Mouse (Mus musculus): ENCODE results near the gene Iyd. TPM values are rescaled to one million over a fixed set of nuclear protein-coding genes. Genes with fewer than 3 reads are reported as not detected.

The Iyd gene
- polyA plus RNA-seq, 1 experiment from 2014 or later = 0.67 TPM

DNA sequence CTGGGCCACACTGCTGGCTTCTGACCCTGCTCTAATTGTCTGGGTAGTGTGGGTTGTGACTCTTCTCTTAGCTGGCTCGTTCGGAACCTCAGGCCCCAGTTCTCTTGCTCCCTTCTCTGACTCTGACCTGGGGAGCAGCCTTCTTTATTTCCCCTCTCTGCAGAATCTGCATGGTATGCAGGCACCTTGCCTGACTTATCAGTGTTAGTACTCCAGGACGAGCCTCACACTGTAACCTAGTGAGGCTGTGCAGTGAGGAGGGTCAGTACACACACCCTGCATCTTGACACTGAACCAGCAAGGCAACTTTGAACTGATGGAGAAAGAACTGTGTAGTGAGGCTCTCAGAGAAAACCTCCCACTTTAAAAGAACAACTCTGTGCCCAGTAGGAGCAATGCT is 15.5 kb upstream of the Iyd start:
- H3K27me3 ChIP-seq (ENCODE audit: insufficient read depth, low read length) = no peaks in the 10 kb centered on the region
- no peak for TF ChIP-seq CTCF (IDR thresholded peaks at IDR 0.05; ENCODE audit: low read depth)
- H3K4me2 ChIP-seq = no peak overlapping the region
- H3K27ac ChIP-seq (ENCODE audit: low read depth) = no peak overlapping the region
- no peaks in the 10 kb centered on the region for H3K9me3 ChIP-seq (ENCODE audit: low read depth, low read length)
- H3K4me1 ChIP-seq (ENCODE audit: insufficient read depth) = peaks cover 19% of the 10 kb centered on the region
- no peaks in the 10 kb centered on the region for H3K36me3 ChIP-seq (ENCODE audit: insufficient read depth)
- no peak for ATAC-seq (ENCODE audit: insufficient read depth)
- no peak overlapping the region for H3K9ac ChIP-seq
- DNase-seq = no peak
- WGBS = 61% methylated on average over 3 of the region's 3 CpGs
- no peak overlapping the region for H3K4me3 ChIP-seq (ENCODE audit: low read depth, low read length)

DNA sequence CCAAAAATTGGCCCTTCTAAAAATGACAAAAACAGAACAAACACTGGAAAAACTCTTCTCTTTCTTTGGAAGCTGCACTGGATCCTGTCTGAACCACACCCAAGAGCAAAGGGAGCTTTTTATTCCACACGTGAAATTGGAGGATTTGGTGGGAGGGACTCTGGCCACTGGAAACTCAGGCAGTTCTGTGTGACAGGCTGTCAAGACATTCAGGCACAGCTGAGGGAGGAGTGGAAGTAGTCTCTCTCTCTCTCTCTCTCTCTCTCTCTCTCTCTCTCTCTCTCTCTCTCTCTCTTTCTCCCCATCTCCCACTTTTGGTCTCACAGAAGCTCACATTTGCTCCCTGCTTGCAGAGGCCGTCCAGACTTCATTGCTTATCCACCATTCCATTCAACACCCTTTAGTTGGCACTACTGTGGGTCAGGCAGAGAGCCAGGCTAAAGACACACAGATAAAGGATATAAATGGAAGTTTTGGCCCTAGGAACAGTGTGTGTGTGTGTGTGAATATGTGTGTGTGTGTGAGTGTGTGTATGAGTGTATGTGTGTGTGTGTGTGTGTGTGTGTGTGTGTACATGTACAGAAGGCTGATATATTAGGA is 14.5 kb upstream of the Iyd start:
- H3K4me2 ChIP-seq = no peak overlapping the region
- DNase-seq (peak; percentile 62), ATAC-seq (ENCODE audit: insufficient read depth) (peak; percentile 45; the same call in 1 of the 2 replicates)
- WGBS = 4% methylated on average over 2 of the region's 2 CpGs
- no peak for TF ChIP-seq CTCF (IDR thresholded peaks at IDR 0.05; ENCODE audit: low read depth)
- no peaks in the 10 kb centered on the region for H3K27me3 ChIP-seq (ENCODE audit: insufficient read depth, low read length)
- no peaks in the 10 kb centered on the region for H3K36me3 ChIP-seq (ENCODE audit: insufficient read depth)
- no peak overlapping the region for H3K4me3 ChIP-seq (ENCODE audit: low read depth, low read length)
- H3K9ac ChIP-seq = no peak overlapping the region
- H3K9me3 ChIP-seq (ENCODE audit: low read depth, low read length) = no peaks in the 10 kb centered on the region
- peaks cover 19% of the 10 kb centered on the region for H3K4me1 ChIP-seq (ENCODE audit: insufficient read depth)
- H3K27ac ChIP-seq (ENCODE audit: low read depth) = no peak overlapping the region

DNA sequence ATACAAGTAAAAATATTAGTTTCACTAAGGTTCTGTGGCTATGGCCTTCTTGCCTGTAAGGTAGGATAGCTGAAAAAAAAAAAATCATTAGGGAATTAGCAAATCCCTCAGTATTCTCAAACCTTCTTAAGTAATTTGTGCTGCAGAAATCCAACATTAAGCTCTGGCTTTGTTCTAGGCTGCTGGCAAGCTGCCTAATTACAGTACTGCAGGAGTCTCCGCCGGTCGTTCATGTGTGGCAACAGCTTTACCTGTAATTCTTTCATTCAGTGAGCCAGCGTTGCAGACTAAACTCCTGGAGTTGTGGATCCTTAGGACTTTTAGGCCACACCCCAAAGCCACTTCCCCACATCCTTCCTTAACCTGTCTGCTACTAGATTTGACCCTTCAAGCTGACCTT is 10.2 kb upstream of the Iyd start:
- H3K9me3 ChIP-seq (ENCODE audit: low read depth, low read length) = no peaks in the 10 kb centered on the region
- 51% methylated on average over 4 of the region's 4 CpGs for WGBS
- no peak overlapping the region for H3K4me2 ChIP-seq
- no peaks in the 10 kb centered on the region for H3K27me3 ChIP-seq (ENCODE audit: insufficient read depth, low read length)
- no peak for TF ChIP-seq CTCF (IDR thresholded peaks at IDR 0.05; ENCODE audit: low read depth)
- no peak overlapping the region for H3K27ac ChIP-seq (ENCODE audit: low read depth)
- ATAC-seq (ENCODE audit: insufficient read depth) (no peak), DNase-seq (no peak)
- peaks cover 5% of the 10 kb centered on the region for H3K4me1 ChIP-seq (ENCODE audit: insufficient read depth)
- H3K4me3 ChIP-seq (ENCODE audit: low read depth, low read length) = no peak overlapping the region
- H3K9ac ChIP-seq = no peak overlapping the region
- no peaks in the 10 kb centered on the region for H3K36me3 ChIP-seq (ENCODE audit: insufficient read depth)

DNA sequence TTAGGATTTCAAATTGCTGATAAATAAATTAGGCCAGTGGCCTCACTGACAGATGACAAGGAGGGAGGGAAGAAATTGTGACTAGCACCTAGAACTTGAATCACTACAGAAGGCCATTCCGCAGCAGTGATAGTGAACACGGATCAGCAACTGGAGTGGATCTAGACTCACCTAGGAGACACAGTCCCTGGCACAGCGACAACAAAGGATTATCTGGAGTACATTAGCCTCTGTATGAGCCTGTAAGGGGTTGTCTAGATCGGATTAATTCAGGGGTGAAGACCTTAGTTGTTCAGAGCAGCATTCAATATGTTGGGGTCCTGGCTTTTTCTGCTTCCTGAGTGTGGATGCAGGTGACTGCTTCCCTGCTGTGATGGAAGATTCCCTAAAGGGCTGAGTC is 9.4 kb upstream of the Iyd start:
- 53% methylated on average over 4 of the region's 4 CpGs for WGBS
- ATAC-seq (ENCODE audit: insufficient read depth) = no peak

DNA sequence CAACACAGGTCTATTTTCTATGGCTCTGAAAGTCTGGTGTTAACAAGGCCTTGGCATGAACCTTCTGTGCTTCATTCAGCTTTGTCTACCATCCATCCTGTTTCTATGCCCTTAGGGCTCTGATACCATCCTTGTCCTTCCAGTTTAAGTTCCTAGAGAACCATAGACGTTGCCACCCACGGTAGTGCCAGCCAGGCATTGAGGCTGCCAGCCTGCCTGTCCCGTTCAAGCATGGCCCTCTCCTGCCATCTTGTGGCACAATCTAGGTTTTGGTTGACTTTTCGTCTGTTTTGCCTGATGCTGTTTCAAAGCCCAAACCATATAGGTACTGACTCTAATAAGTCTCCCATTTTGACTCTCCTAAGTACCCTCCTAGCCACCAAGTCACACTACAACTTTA is 8.7 kb upstream of the Iyd start:
- no peaks in the 10 kb centered on the region for H3K9me3 ChIP-seq (ENCODE audit: low read depth, low read length)
- no peak overlapping the region for H3K4me2 ChIP-seq
- DNase-seq = peak; percentile 86
- no peak overlapping the region for H3K4me3 ChIP-seq (ENCODE audit: low read depth, low read length)
- no peaks in the 10 kb centered on the region for H3K4me1 ChIP-seq (ENCODE audit: insufficient read depth)
- no peaks in the 10 kb centered on the region for H3K36me3 ChIP-seq (ENCODE audit: insufficient read depth)
- no peaks in the 10 kb centered on the region for H3K27me3 ChIP-seq (ENCODE audit: insufficient read depth, low read length)
- no peak overlapping the region for H3K27ac ChIP-seq (ENCODE audit: low read depth)
- 5% methylated on average over 4 of the region's 4 CpGs for WGBS
- ATAC-seq (ENCODE audit: insufficient read depth) = peak; percentile 33; the same call in 1 of the 2 replicates
- TF ChIP-seq CTCF (IDR thresholded peaks at IDR 0.05; ENCODE audit: low read depth) = peak; percentile 96
- no peak overlapping the region for H3K9ac ChIP-seq

More for the DNA sequence above, 9.4 kb upstream of the Iyd start:
- Histone ChIP-seq H3K36me3 (ENCODE audit: insufficient read depth) (no peaks in the 10 kb centered on the region), H3K9ac (no peak overlapping the region), H3K4me1 (ENCODE audit: insufficient read depth) (no peaks in the 10 kb centered on the region), H3K4me3 (ENCODE audit: low read depth, low read length) (no peak overlapping the region), H3K4me2 (no peak overlapping the region), H3K27me3 (ENCODE audit: insufficient read depth, low read length) (no peaks in the 10 kb centered on the region), H3K9me3 (ENCODE audit: low read depth, low read length) (no peaks in the 10 kb centered on the region), H3K27ac (ENCODE audit: low read depth) (no peak overlapping the region)
- no peak for DNase-seq
- no peak for TF ChIP-seq CTCF (IDR thresholded peaks at IDR 0.05; ENCODE audit: low read depth)

DNA sequence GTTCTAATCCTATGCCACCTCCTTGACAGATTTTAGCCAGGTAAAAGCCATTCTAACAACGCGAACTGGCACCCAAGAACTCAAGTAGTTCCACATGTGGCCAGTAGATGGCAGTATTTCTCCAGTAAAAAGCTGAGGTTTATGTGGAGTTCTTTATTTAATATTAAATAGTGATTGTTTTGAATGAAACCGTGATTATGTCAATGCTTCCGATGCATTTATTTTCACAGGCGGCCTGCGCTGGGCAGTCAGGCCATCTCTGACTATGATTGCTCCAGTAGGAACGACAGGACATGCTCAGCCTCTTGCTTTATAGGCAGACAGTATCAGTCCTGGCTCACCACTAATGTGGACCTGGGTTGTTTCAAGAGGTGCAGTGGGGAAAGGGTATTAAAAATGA is 5.6 kb upstream of the Iyd start:
- peak; percentile 83 for DNase-seq
- no peaks in the 10 kb centered on the region for H3K4me1 ChIP-seq (ENCODE audit: insufficient read depth)
- H3K36me3 ChIP-seq (ENCODE audit: insufficient read depth) = no peaks in the 10 kb centered on the region
- peak; percentile 77 for TF ChIP-seq CTCF (IDR thresholded peaks at IDR 0.05; ENCODE audit: low read depth)
- peak; percentile 38; the same call in 1 of the 2 replicates for ATAC-seq (ENCODE audit: insufficient read depth)
- H3K4me3 ChIP-seq (ENCODE audit: low read depth, low read length) = no peak overlapping the region
- H3K9ac ChIP-seq = no peak overlapping the region
- no peaks in the 10 kb centered on the region for H3K9me3 ChIP-seq (ENCODE audit: low read depth, low read length)
- 4% methylated on average over 7 of the region's 7 CpGs for WGBS
- no peak overlapping the region for H3K27ac ChIP-seq (ENCODE audit: low read depth)
- no peaks in the 10 kb centered on the region for H3K27me3 ChIP-seq (ENCODE audit: insufficient read depth, low read length)
- peak overlapping the region; percentile 44 for H3K4me2 ChIP-seq

DNA sequence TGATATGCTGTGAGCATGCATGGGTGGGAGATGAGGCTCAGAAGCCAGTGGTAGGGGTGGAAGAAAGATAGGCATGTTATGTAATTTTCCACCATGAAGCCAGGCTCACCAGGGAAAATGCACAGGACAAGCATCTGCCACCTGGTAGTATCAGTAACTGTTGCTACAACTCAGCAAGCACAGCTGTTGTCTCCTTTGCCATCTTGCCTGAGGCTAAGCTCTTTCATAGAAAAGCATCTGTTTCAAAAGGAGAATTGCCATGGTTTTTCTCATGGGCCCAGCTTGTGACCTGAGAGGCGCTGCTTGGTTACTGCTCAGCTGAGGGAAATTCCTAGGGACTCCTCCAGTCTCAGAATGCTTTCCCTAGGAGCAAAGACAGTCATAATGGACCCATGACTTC is 3.7 kb upstream of the Iyd start:
- 83% methylated on average over 1 of the region's 1 CpGs for WGBS
- no peak for TF ChIP-seq CTCF (IDR thresholded peaks at IDR 0.05; ENCODE audit: low read depth)
- Histone ChIP-seq H3K9me3 (ENCODE audit: low read depth, low read length) (no peaks in the 10 kb centered on the region), H3K27ac (ENCODE audit: low read depth) (no peak overlapping the region), H3K4me3 (ENCODE audit: low read depth, low read length) (no peak overlapping the region), H3K4me1 (ENCODE audit: insufficient read depth) (no peaks in the 10 kb centered on the region), H3K36me3 (ENCODE audit: insufficient read depth) (no peaks in the 10 kb centered on the region), H3K27me3 (ENCODE audit: insufficient read depth, low read length) (no peaks in the 10 kb centered on the region), H3K9ac (no peak overlapping the region), H3K4me2 (no peak overlapping the region)
- DNase-seq (no peak), ATAC-seq (ENCODE audit: insufficient read depth) (no peak)
